Mouse (Mus musculus): ENCODE measurements around the gene Mllt1. TPM values are rescaled to one million over a fixed set of nuclear protein-coding genes. Genes with fewer than 3 reads are reported as not detected.

The Mllt1 gene
- polyA plus RNA-seq (2015; fragmentation: Nextera tagmentation; extraction: Ambion mirVana): 54.6 and 57.8 TPM in 2 replicates

GRCm38 (mm10) chr17:56935363-56936131 lies at the start of gene Mllt1:
Gene Mllt1 (minus strand): TSS chr17:56935415.
- peak; percentile 99 for ATAC-seq (replicated peaks; ENCODE audit: low FRiP score)
- WGBS: 3% methylated on average over 67 of the region's 76 CpGs
- H3K9me3 ChIP-seq (replicated peaks): no peaks in the 10 kb centered on the region; the same call in 1 of the 2 replicates
- peak within 1 kb of the TSS; percentile 68 for H3K27ac ChIP-seq
- peak within 1 kb of the TSS; percentile 90 for H3K4me3 ChIP-seq (replicated peaks)
- H3K4me1 ChIP-seq: peaks cover 37% of the 10 kb centered on the region
- 0 out of 2 replicates have a peak, but pooled peaks cover 2% of the 10 kb centered on the region for H3K27me3 ChIP-seq
- peak within 1 kb of the TSS; percentile 74 for H3K4me2 ChIP-seq
- H3K9ac ChIP-seq: peak within 1 kb of the TSS; percentile 93
- no peaks in the 10 kb centered on the region for H3K36me3 ChIP-seq

- 0 out of 2 replicates have a peak, but pooled peaks cover 2% of the 10 kb centered on the region for H3K4me1 ChIP-seq
- H3K9ac ChIP-seq: no peak overlapping the region
- no peaks in the 10 kb centered on the region for H3K36me3 ChIP-seq
- no peak for ATAC-seq (replicated peaks; ENCODE audit: low FRiP score)
- 75% methylated on average over 9 of the region's 9 CpGs for WGBS
- H3K4me2 ChIP-seq: no peak overlapping the region
- H3K27ac ChIP-seq: no peak overlapping the region
- no peaks in the 10 kb centered on the region for H3K9me3 ChIP-seq (replicated peaks)
- H3K27me3 ChIP-seq: no peaks in the 10 kb centered on the region
- no peak overlapping the region for H3K4me3 ChIP-seq (replicated peaks)
Observed at GRCm38 (mm10) chr17:56984886-56985285, 49.7 kb upstream of the Mllt1 start.

- no peak for ATAC-seq (replicated peaks; ENCODE audit: low FRiP score)
- no peak within 1 kb of the TSS for H3K4me2 ChIP-seq
- H3K9ac ChIP-seq: no peak within 1 kb of the TSS
- H3K36me3 ChIP-seq: no peaks in the 10 kb centered on the region
- H3K27me3 ChIP-seq: no peaks in the 10 kb centered on the region
- no peaks in the 10 kb centered on the region for H3K4me1 ChIP-seq
- H3K4me3 ChIP-seq (replicated peaks): no peak within 1 kb of the TSS
- H3K27ac ChIP-seq: no peak within 1 kb of the TSS
- WGBS: 81% methylated on average over 5 of the region's 5 CpGs
- H3K9me3 ChIP-seq (replicated peaks): no peaks in the 10 kb centered on the region
Observed at GRCm38 (mm10) chr17:56982013-56982412, 46.8 kb upstream of the Mllt1 start, which contains the start of gene Acer1. Gene Acer1 (minus strand): TSS chr17:56982126.

DNA sequence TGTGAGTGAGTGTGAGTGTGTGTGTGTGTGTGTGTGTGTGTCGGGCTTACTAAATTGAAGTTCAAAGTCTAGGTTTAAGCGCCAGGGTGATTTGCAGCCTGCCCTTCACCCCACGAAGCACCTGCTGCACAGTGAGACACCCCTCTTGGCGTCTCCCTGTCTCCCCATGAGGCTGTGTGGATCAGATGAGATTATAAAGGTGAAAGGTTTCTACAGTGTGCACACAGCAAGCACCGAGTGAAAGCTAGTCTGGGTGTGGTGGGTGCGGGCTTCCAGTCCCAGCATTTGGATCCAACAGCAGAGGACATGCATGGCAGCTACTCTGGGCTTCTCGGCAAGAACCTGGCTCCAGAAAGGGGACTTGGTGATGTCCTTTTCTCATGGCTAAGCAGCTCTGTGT lies 45.8 kb upstream of the Mllt1 start:
- H3K27ac ChIP-seq: no peak overlapping the region
- no peaks in the 10 kb centered on the region for H3K36me3 ChIP-seq
- H3K9me3 ChIP-seq (replicated peaks): no peaks in the 10 kb centered on the region
- no peak overlapping the region for H3K9ac ChIP-seq
- H3K4me2 ChIP-seq: no peak overlapping the region
- ATAC-seq (replicated peaks; ENCODE audit: low FRiP score): no peak
- no peaks in the 10 kb centered on the region for H3K4me1 ChIP-seq
- H3K27me3 ChIP-seq: no peaks in the 10 kb centered on the region
- WGBS: 67% methylated on average over 7 of the region's 7 CpGs
- no peak overlapping the region for H3K4me3 ChIP-seq (replicated peaks)

DNA sequence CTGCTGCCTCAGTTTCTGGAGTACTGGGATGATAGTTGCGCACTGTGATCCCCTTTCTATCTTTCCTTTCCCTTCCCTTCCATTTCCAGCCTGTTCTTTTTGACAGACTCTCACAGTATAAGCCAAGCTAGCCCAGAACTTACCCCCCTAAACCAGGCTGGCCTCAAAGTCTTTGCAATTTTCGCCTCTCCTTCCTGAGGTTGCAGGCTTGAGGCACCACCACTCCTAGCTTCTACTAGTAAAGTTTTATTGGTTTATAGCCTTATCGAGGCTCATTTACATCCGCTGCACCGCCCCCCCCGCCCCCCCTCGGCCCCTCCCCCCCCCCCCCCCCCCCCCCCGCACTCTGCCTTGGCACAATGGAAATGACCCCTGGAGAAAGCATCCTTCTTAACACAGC lies 44.3 kb upstream of the Mllt1 start:
- 18% methylated on average over 7 of the region's 8 CpGs for WGBS
- no peak overlapping the region for H3K4me2 ChIP-seq

DNA sequence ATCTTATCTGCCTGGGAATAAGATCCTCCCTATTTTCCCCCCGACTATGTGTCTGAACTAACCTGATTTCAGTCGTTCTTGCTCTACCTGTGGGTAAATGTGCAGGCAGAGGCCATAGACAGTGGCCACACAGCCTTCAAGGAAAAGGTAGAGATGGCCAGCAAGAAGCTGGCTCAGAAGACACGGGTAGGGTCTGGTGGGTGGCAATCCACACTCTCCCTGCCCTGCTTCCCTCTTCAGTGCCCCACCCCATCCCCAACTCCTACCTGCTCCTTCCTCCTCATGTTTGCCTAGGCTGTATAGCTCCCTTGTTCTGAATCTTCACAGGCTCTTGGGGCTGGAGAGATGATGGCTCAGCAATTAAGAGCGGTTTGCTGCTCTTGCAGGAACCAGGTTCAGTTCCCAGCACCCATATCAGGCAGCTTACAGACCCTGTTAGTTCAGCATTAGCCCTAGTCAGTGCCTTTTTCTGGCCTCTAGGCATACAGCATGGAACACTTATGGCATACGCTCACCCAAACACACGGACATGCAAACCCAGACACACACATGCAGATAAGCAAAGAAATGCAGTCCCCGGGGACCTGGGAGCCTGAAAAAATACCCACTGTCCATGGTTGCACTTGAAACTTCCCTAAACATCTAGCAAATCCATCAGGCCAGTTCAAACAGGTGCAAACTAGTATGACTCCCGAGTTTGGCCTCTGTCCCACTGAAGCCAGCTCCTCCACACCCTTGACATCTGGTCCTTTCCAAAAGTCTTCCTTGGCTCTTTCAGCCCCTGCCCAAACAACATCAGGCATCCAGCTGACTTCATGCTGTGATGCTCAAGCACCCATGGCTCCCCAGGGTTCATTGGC lies 41.5 kb upstream of the Mllt1 start:
- 77% methylated on average over 8 of the region's 8 CpGs for WGBS
- Histone ChIP-seq H3K4me3 (replicated peaks) (no peak overlapping the region), H3K36me3 (no peaks in the 10 kb centered on the region), H3K9me3 (replicated peaks) (no peaks in the 10 kb centered on the region), H3K27ac (no peak overlapping the region), H3K27me3 (0 out of 2 replicates have a peak, but pooled peaks cover 2% of the 10 kb centered on the region), H3K4me1 (no peaks in the 10 kb centered on the region), H3K9ac (no peak overlapping the region), H3K4me2 (no peak overlapping the region)
- ATAC-seq (replicated peaks; ENCODE audit: low FRiP score): no peak

More for the DNA sequence above, 44.3 kb upstream of the Mllt1 start:
- H3K4me1 ChIP-seq: no peaks in the 10 kb centered on the region
- no peak overlapping the region for H3K27ac ChIP-seq
- H3K36me3 ChIP-seq: no peaks in the 10 kb centered on the region
- no peak for ATAC-seq (replicated peaks; ENCODE audit: low FRiP score)
- H3K4me3 ChIP-seq (replicated peaks): no peak overlapping the region
- no peaks in the 10 kb centered on the region for H3K9me3 ChIP-seq (replicated peaks)
- no peak overlapping the region for H3K9ac ChIP-seq
- H3K27me3 ChIP-seq: no peaks in the 10 kb centered on the region

DNA sequence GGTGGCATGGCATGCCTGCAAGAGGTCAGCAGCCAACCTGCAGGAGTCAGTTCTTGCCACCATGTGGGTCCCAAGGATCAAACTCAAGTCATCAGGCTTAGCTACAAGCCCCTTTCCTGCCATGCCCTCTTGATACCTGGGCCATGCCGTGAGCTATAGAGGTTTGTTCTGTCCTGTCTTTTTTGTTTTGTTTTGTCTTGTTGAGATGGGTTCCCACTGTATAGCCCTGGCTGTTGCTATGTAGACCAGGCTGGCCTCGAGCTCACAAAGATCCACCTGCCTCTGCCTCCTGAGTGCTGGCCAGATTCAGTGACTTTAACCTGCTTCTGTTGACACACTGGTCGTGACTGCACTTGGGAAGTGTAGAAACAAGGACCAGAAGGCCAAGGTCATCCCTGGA lies 40.2 kb upstream of the Mllt1 start:
- no peak for ATAC-seq (replicated peaks; ENCODE audit: low FRiP score)

DNA sequence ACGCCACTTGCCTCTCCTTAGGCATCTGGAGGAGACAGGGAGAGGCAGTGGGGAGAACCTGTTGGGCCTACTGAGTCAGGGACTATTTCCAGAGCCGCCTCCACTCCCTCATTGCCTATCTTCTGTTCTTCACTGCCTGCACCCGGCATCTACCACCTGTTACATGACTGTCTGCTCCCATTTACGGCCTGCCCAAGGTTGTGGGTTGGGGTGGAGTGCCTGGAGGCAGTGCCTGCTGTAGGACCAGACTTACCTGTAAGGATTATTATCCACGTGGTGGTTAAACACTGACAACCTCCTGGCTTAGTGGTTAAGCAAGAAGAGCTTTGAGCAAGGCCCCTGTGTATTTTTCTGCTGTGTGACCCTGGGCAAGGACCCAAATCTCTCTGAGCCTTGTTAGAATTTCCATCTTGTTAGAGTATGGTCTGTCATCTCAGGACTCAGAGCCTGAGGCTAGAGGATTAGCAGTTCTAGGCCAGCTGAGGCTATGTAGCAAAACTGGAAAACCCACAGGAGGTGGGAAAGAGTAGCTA lies 39.6 kb upstream of the Mllt1 start:
- H3K4me1 ChIP-seq: no peaks in the 10 kb centered on the region
- no peak overlapping the region for H3K4me2 ChIP-seq
- H3K27ac ChIP-seq: no peak overlapping the region
- no peak overlapping the region for H3K4me3 ChIP-seq (replicated peaks)
- no peaks in the 10 kb centered on the region for H3K36me3 ChIP-seq
- 72% methylated on average over 5 of the region's 5 CpGs for WGBS
- no peaks in the 10 kb centered on the region for H3K9me3 ChIP-seq (replicated peaks)
- peaks cover 16% of the 10 kb centered on the region for H3K27me3 ChIP-seq
- no peak overlapping the region for H3K9ac ChIP-seq
- no peak for ATAC-seq (replicated peaks; ENCODE audit: low FRiP score)

More for the DNA sequence above, 40.2 kb upstream of the Mllt1 start:
- no peaks in the 10 kb centered on the region for H3K36me3 ChIP-seq
- H3K27me3 ChIP-seq: peaks cover 11% of the 10 kb centered on the region; the same call in 1 of the 2 replicates
- no peaks in the 10 kb centered on the region for H3K4me1 ChIP-seq
- no peaks in the 10 kb centered on the region for H3K9me3 ChIP-seq (replicated peaks)
- H3K9ac ChIP-seq: no peak overlapping the region
- no peak overlapping the region for H3K4me2 ChIP-seq
- no peak overlapping the region for H3K4me3 ChIP-seq (replicated peaks)
- whole genome bisulfite sequencing: 77% methylated on average over 3 of the region's 3 CpGs
- no peak overlapping the region for H3K27ac ChIP-seq

DNA sequence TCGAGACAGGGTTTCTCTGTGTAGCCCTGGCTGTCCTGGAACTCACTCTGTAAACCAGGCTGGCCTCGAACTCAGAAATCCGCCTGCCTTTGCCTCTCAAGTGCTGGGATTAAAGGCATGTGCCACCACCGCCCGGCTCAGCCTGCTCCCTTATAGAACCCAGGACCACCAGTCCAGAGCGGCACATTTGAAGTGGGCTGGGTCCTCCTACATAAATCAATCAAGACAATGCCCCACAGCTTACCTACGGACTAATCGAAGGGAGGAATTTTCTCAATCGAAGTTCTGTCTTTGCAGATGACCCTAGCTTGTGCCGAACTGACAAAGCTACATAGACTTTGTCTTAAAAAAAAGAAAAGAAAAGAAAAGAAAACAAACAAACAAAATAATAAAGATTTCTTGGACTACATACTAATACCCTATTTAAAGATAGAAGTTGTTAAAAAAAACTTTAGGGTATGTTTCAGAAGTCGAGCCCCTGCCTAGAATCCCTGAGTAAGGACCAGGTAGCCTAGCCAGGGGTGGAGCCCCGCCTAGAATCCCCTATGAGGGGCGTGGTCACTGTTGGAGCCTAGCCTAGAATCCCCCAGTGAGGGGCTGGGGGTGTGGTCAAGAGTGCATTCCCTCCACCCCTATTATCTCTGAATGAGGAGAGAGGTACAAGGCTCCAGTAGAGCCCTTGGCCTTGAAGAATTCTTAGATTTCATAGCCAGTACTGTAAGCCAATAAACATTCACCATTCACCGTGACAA lies 38.9 kb upstream of the Mllt1 start:
- Histone ChIP-seq H3K9ac (no peak overlapping the region), H3K4me2 (no peak overlapping the region), H3K4me3 (replicated peaks) (no peak overlapping the region), H3K27ac (no peak overlapping the region), H3K27me3 (peaks cover 22% of the 10 kb centered on the region), H3K4me1 (no peaks in the 10 kb centered on the region), H3K9me3 (replicated peaks) (no peaks in the 10 kb centered on the region), H3K36me3 (no peaks in the 10 kb centered on the region)
- 65% methylated on average over 13 of the region's 14 CpGs for WGBS
- ATAC-seq (replicated peaks; ENCODE audit: low FRiP score): no peak

DNA sequence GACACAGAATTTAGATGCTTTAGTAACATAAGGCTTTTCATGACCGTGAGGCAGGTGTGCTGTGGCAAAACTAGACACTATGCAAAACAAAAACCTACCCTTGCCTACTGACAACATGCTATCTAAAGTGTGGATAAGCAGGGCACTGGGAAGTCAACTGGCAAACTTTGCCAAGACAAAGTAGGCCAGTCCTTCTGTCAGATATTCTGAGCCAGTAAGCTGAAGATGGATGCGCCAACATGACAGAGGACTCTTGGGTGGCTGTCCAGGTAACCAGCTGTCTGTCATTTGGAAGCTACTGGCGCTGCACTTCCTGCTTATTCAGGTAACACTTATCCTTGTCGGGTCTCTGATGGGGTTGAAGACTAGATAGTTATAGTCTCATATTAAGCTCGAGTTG lies 34.9 kb upstream of the Mllt1 start:
- Histone ChIP-seq H3K4me2 (no peak overlapping the region), H3K27me3 (peaks cover 29% of the 10 kb centered on the region), H3K4me3 (replicated peaks) (no peak overlapping the region), H3K4me1 (no peaks in the 10 kb centered on the region), H3K9ac (no peak overlapping the region), H3K27ac (no peak overlapping the region), H3K9me3 (replicated peaks) (no peaks in the 10 kb centered on the region), H3K36me3 (no peaks in the 10 kb centered on the region)
- ATAC-seq (replicated peaks; ENCODE audit: low FRiP score): no peak
- WGBS: 64% methylated on average over 5 of the region's 5 CpGs

- H3K4me1 ChIP-seq: no peaks in the 10 kb centered on the region
- H3K4me3 ChIP-seq (replicated peaks): no peak overlapping the region
- H3K4me2 ChIP-seq: no peak overlapping the region
- H3K27ac ChIP-seq: no peak overlapping the region
- H3K36me3 ChIP-seq: no peaks in the 10 kb centered on the region
- H3K27me3 ChIP-seq: peaks cover 29% of the 10 kb centered on the region
- H3K9me3 ChIP-seq (replicated peaks): no peaks in the 10 kb centered on the region
- ATAC-seq (replicated peaks; ENCODE audit: low FRiP score): no peak
- H3K9ac ChIP-seq: no peak overlapping the region
- 40% methylated on average over 3 of the region's 3 CpGs for WGBS
Observed at GRCm38 (mm10) chr17:56969321-56969720, 34.1 kb upstream of the Mllt1 start.
